Mouse (Mus musculus): Measurements from ENCODE around the gene Thnsl1. TPM values are rescaled to one million over a fixed set of nuclear protein-coding genes. Genes with fewer than 3 reads are reported as not detected.

The Thnsl1 gene
- 13.5 and 16.4 TPM in 2 replicates for polyA plus RNA-seq (2016; fragmentation: Nextera tagmentation; extraction: Ambion mirVana)

- H3K9me3 ChIP-seq: no peaks in the 10 kb centered on the region
- H3K36me3 ChIP-seq (replicated peaks): no peaks in the 10 kb centered on the region
- no peaks in the 10 kb centered on the region for H3K27me3 ChIP-seq (ENCODE audit: poor library complexity, severe bottlenecking)
- peaks cover 23% of the 10 kb centered on the region for H3K4me1 ChIP-seq
- H3K27ac ChIP-seq: peak within 1 kb of the TSS; percentile 88
- DNase-seq (ENCODE audit: extremely low spot score, low spot score): peak; percentile 98
- WGBS: 5% methylated on average over 43 of the region's 43 CpGs
- H3K4me3 ChIP-seq: peak within 1 kb of the TSS; percentile 58
Measured at GRCm38 (mm10) chr2:21204912-21205830, at the start of gene Thnsl1, which contains the start of gene Enkur. Gene Thnsl1 (plus strand): TSS chr2:21205724. Gene Enkur (minus strand): TSS chr2:21205365.

GRCm38 (mm10) chr2:21164296-21164695 lies 41.2 kb upstream of the Thnsl1 start:
- no peaks in the 10 kb centered on the region for H3K9me3 ChIP-seq
- 86% methylated on average over 8 of the region's 8 CpGs for WGBS
- no peak for DNase-seq (ENCODE audit: extremely low spot score, low spot score)
- H3K4me3 ChIP-seq: no peak overlapping the region
- H3K36me3 ChIP-seq (replicated peaks): no peaks in the 10 kb centered on the region
- no peaks in the 10 kb centered on the region for H3K4me1 ChIP-seq
- H3K27ac ChIP-seq: no peak overlapping the region
- no peaks in the 10 kb centered on the region for H3K27me3 ChIP-seq (ENCODE audit: poor library complexity, severe bottlenecking)

DNA sequence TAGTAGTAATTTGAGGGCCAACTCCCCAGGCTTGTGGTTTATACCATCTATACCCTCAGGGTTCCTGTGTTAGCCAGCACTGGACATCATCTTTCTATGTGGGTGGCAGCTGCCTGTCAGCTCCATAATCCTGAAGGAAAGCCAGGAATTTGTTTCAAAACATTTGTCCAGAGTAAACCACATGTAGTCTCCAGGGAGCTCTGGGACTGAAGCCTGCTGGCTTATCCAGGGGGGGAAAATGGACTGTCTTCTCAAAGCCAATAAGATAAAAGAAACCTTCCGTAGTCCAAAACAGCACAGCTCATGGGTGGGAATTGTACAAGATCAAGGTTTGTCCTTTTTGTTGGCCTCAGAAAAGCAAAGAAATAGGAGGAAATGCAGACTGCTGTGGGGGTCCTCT lies 37.6 kb upstream of the Thnsl1 start:
- H3K27ac ChIP-seq: no peak overlapping the region
- DNase-seq (ENCODE audit: extremely low spot score, low spot score): no peak
- no peaks in the 10 kb centered on the region for H3K27me3 ChIP-seq (ENCODE audit: poor library complexity, severe bottlenecking)
- WGBS: 97% methylated on average over 1 of the region's 1 CpGs
- H3K9me3 ChIP-seq: no peaks in the 10 kb centered on the region
- no peaks in the 10 kb centered on the region for H3K36me3 ChIP-seq (replicated peaks)
- no peaks in the 10 kb centered on the region for H3K4me1 ChIP-seq
- H3K4me3 ChIP-seq: no peak overlapping the region

DNA sequence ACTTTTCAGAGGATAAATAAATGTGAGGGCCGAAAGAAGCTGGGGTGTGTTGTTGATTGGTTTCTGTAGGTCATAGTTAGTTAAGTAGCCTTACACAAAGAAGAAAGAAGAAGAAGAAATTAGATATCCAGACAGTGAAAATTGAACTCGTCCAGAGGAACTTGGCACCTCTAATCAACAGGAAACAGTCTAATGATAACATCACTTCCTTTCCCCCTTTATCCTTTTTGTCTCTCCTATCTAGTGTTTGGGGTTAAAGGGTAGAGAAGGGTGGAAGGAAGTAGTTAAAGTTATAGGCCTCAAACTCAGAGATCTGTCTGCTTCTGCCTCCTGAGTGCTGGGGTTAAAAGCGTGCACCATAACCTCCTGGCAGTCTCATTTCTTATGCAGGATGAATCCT lies 32.7 kb upstream of the Thnsl1 start:
- H3K4me3 ChIP-seq: no peak overlapping the region
- no peaks in the 10 kb centered on the region for H3K27me3 ChIP-seq (ENCODE audit: poor library complexity, severe bottlenecking)
- 87% methylated on average over 3 of the region's 3 CpGs for WGBS
- no peaks in the 10 kb centered on the region for H3K9me3 ChIP-seq
- H3K4me1 ChIP-seq: no peaks in the 10 kb centered on the region
- H3K27ac ChIP-seq: no peak overlapping the region
- no peak for DNase-seq (ENCODE audit: extremely low spot score, low spot score)
- no peaks in the 10 kb centered on the region for H3K36me3 ChIP-seq (replicated peaks)

DNA sequence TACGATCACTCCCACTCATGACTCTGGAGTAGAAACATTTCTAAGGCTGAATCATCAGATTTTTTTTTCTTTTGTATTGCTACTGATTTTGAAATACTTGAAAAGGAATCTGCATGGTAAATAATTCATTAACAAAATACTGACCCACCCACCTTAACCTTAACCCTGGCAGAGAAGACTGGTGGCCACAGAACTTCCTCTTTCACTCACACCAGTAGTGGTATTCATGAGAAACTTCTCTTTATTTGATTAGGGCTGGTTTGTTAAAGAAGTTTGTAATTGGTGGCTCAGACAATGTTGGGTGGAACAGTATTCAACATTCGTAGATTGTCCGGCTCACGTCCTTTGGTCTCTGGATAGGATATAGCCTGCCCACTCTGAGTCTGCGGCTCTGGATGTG lies 26.4 kb upstream of the Thnsl1 start:
- no peak overlapping the region for H3K4me3 ChIP-seq
- WGBS: 95% methylated on average over 5 of the region's 5 CpGs
- H3K27ac ChIP-seq: no peak overlapping the region
- H3K27me3 ChIP-seq (ENCODE audit: poor library complexity, severe bottlenecking): no peaks in the 10 kb centered on the region
- no peaks in the 10 kb centered on the region for H3K4me1 ChIP-seq
- no peaks in the 10 kb centered on the region for H3K36me3 ChIP-seq (replicated peaks)
- H3K9me3 ChIP-seq: no peaks in the 10 kb centered on the region
- no peak for DNase-seq (ENCODE audit: extremely low spot score, low spot score)

DNA sequence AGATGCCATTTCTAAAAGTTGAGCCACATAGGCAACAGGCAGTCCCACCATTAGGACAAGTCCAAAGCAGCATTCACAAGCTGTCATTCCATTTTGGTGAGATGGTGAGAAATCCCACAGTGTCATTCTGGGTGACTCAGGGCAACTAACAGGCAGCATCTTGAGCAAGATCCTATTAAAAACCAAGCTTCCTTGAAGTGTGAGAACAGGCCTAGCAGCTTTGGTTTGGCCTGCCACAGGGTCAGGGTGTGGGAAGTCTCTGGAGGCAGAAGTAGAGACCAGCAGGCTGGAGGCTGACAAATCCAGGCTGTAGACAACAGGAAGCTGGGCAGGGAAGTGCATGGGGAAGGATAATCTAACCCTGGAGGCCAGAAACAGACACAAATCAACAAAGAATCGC lies 22.7 kb upstream of the Thnsl1 start:
- Histone ChIP-seq H3K36me3 (replicated peaks) (no peaks in the 10 kb centered on the region), H3K4me1 (no peaks in the 10 kb centered on the region), H3K27me3 (ENCODE audit: poor library complexity, severe bottlenecking) (no peaks in the 10 kb centered on the region), H3K4me3 (no peak overlapping the region), H3K27ac (no peak overlapping the region), H3K9me3 (no peaks in the 10 kb centered on the region)
- no peak for DNase-seq (ENCODE audit: extremely low spot score, low spot score)
- WGBS: 91% methylated on average over 1 of the region's 1 CpGs

DNA sequence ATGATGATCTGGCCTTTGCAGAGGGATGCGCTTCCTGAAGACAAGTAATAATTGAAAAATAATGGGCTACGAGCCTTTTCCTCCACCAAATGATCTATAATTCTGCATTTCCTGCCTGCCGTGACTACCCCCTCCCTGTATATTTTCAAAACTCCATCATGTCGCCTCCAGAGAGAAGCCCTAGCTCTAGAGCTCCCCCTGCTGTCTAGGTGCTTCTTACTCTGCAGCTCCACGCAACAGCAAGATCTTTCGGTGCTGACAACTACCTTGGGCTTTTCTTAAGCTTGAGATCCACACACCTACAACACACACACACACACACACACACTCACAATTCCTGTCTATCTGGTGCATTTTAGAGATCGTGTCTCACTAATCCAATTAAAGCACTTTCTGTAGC lies 17.9 kb upstream of the Thnsl1 start:
- WGBS: 66% methylated on average over 7 of the region's 7 CpGs
- no peaks in the 10 kb centered on the region for H3K9me3 ChIP-seq
- DNase-seq (ENCODE audit: extremely low spot score, low spot score): peak; percentile 31
- no peak overlapping the region for H3K27ac ChIP-seq
- H3K36me3 ChIP-seq (replicated peaks): no peaks in the 10 kb centered on the region
- no peak overlapping the region for H3K4me3 ChIP-seq
- H3K4me1 ChIP-seq: no peaks in the 10 kb centered on the region
- H3K27me3 ChIP-seq (ENCODE audit: poor library complexity, severe bottlenecking): no peaks in the 10 kb centered on the region

GRCm38 (mm10) chr2:21188610-21189009 lies 16.9 kb upstream of the Thnsl1 start:
- Histone ChIP-seq H3K4me3 (no peak overlapping the region), H3K27ac (no peak overlapping the region), H3K9me3 (no peaks in the 10 kb centered on the region), H3K36me3 (replicated peaks) (no peaks in the 10 kb centered on the region), H3K4me1 (no peaks in the 10 kb centered on the region), H3K27me3 (ENCODE audit: poor library complexity, severe bottlenecking) (no peaks in the 10 kb centered on the region)
- DNase-seq (ENCODE audit: extremely low spot score, low spot score): no peak
- WGBS: 83% methylated on average over 4 of the region's 4 CpGs

- no peak overlapping the region for H3K4me3 ChIP-seq
- no peaks in the 10 kb centered on the region for H3K9me3 ChIP-seq
- no peaks in the 10 kb centered on the region for H3K36me3 ChIP-seq (replicated peaks)
- no peak for DNase-seq (ENCODE audit: extremely low spot score, low spot score)
- H3K27me3 ChIP-seq (ENCODE audit: poor library complexity, severe bottlenecking): no peaks in the 10 kb centered on the region
- no peak overlapping the region for H3K27ac ChIP-seq
- 87% methylated on average over 1 of the region's 1 CpGs for WGBS
- no peaks in the 10 kb centered on the region for H3K4me1 ChIP-seq
Measured at GRCm38 (mm10) chr2:21191232-21191631, 14.3 kb upstream of the Thnsl1 start.

- no peak for DNase-seq (ENCODE audit: extremely low spot score, low spot score)
- no peaks in the 10 kb centered on the region for H3K4me1 ChIP-seq
- 91% methylated on average over 5 of the region's 5 CpGs for WGBS
- H3K27ac ChIP-seq: no peak overlapping the region
- H3K4me3 ChIP-seq: no peak overlapping the region
- no peaks in the 10 kb centered on the region for H3K9me3 ChIP-seq
- H3K36me3 ChIP-seq (replicated peaks): no peaks in the 10 kb centered on the region
- no peaks in the 10 kb centered on the region for H3K27me3 ChIP-seq (ENCODE audit: poor library complexity, severe bottlenecking)
Measured at GRCm38 (mm10) chr2:21195233-21195632, 10.3 kb upstream of the Thnsl1 start.

GRCm38 (mm10) chr2:21199051-21199450 lies 6.5 kb upstream of the Thnsl1 start:
- Histone ChIP-seq H3K4me3 (no peak overlapping the region), H3K36me3 (replicated peaks) (no peaks in the 10 kb centered on the region), H3K9me3 (no peaks in the 10 kb centered on the region), H3K27ac (no peak overlapping the region), H3K4me1 (no peaks in the 10 kb centered on the region), H3K27me3 (ENCODE audit: poor library complexity, severe bottlenecking) (no peaks in the 10 kb centered on the region)
- DNase-seq (ENCODE audit: extremely low spot score, low spot score): no peak
- 75% methylated on average over 3 of the region's 3 CpGs for WGBS

DNA sequence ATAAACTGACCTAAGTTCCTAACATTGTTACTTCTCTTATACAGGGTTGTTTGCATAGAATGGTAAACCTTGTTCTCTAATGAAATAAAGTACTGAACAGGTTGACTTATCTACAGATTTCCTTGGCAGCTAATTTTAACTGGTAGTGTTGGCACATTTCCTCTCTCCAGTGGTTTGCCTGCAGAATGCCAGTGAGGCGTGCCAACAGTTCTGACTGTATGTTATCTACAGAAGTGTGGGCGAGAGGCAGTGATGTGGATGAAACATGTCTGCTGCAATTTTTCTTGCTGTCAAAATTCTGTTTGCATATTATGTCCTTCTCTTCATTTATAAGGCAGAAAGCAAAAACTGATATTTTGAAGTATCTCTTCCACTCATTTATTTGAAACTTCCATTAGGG lies 2.8 kb upstream of the Thnsl1 start:
- Histone ChIP-seq H3K36me3 (replicated peaks) (no peaks in the 10 kb centered on the region), H3K27ac (no peak overlapping the region), H3K4me3 (no peak overlapping the region), H3K4me1 (peaks cover 17% of the 10 kb centered on the region), H3K27me3 (ENCODE audit: poor library complexity, severe bottlenecking) (no peaks in the 10 kb centered on the region), H3K9me3 (no peaks in the 10 kb centered on the region)
- DNase-seq (ENCODE audit: extremely low spot score, low spot score): no peak
- 96% methylated on average over 2 of the region's 2 CpGs for WGBS

GRCm38 (mm10) chr2:21205831-21206159 lies 271 bp downstream of the Thnsl1 start:
- Histone ChIP-seq H3K4me1 (peaks cover 23% of the 10 kb centered on the region), H3K36me3 (replicated peaks) (0 out of 2 replicates have a peak, but pooled peaks cover 3% of the 10 kb centered on the region), H3K27me3 (ENCODE audit: poor library complexity, severe bottlenecking) (no peaks in the 10 kb centered on the region), H3K9me3 (no peaks in the 10 kb centered on the region), H3K4me3 (peak overlapping the region; percentile 58), H3K27ac (peak overlapping the region; percentile 88)
- DNase-seq (ENCODE audit: extremely low spot score, low spot score): no peak
- 2% methylated on average over 19 of the region's 19 CpGs for WGBS

All from forebrain, embryonic 10.5 days (tissue).